ENCODE assay signal across 8 mouse cellular contexts in the genomic region with DNA sequence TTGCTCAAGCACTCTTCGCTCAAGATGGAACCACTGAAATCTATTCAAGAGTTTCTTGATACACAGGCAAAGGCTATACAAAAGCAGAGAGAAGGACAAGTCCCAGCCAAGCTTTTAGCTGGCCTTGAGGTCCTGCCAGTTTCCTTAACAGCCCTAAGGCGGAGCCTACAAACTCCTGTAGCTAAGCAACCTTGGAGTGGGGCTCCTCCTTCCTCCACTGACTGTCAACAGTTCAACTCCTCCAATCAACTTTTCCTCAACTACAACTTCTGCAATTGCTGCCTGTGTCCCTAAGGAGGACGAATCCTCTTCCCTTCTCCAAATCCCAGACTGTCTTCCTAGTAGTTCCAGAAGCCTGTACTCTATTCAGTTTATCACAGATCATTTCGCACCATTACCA. TPM values are rescaled to one million over a fixed set of nuclear protein-coding genes. Genes with fewer than 3 reads are reported as not detected.
DNase-seq lines count a peak whose midpoint lies in the region; ATAC-seq and TF ChIP-seq lines count a peak whose summit lies in the region.

No protein-coding gene starts in this region.

- H3K4me2 ChIP-seq in hindbrain, postnatal 0 days (ENCODE audit: low read depth, low read length): peak overlapping the region; percentile 95
- H3K4me2 ChIP-seq in liver, embryonic 13.5 days: peak overlapping the region; percentile 86
- H3K4me2 ChIP-seq in myocyte (ENCODE audit: low read depth): peak overlapping the region; percentile 79

- H3K4me3 ChIP-seq in hindbrain, postnatal 0 days (ENCODE audit: low read length): peak overlapping the region; percentile 92
- peak overlapping the region; percentile 84 for H3K4me3 ChIP-seq in liver, embryonic 13.5 days (replicated peaks)
- peak overlapping the region; percentile 57 for H3K4me3 ChIP-seq in myocyte

- no peak for TF ChIP-seq CTCF in brain, embryonic 14.5 days (IDR thresholded peaks at IDR 0.05; ENCODE audit: borderline replicate concordance, extremely low read depth, insufficient read depth, insufficient read length)
- no peak for TF ChIP-seq CTCF in hindbrain, postnatal 0 days (IDR thresholded peaks at IDR 0.05; ENCODE audit: low read depth)

- H3K27me3 ChIP-seq in hindbrain, postnatal 0 days (ENCODE audit: insufficient read depth, low read length): no peaks in the 10 kb centered on the region
- H3K27me3 ChIP-seq in liver, embryonic 13.5 days: no peaks in the 10 kb centered on the region
- H3K27me3 ChIP-seq in myocyte (ENCODE audit: control insufficient read depth, insufficient read depth, insufficient read length): no peaks in the 10 kb centered on the region

- H3K36me3 ChIP-seq in hindbrain, postnatal 0 days (ENCODE audit: insufficient read depth, low read length): no peaks in the 10 kb centered on the region
- H3K36me3 ChIP-seq in liver, embryonic 13.5 days: peaks cover 3% of the 10 kb centered on the region; the same call in 1 of the 2 replicates
- H3K36me3 ChIP-seq in myocyte (ENCODE audit: control insufficient read depth, insufficient read depth): peaks cover 6% of the 10 kb centered on the region

- H3K79me2 ChIP-seq in myocyte (ENCODE audit: control insufficient read depth, insufficient read depth): peaks cover 20% of the 10 kb centered on the region

- peak; percentile 43 for DNase-seq in thymus, postnatal 0 days (ENCODE audit: low spot score)
- DNase-seq in thymus, postnatal 4 days: no peak
- peak; percentile 65 for DNase-seq in brain, embryonic 14.5 days (ENCODE audit: low read depth)
- peak; percentile 26 for DNase-seq in gastrocnemius, postnatal 10 days
- DNase-seq in hindbrain, postnatal 0 days (ENCODE audit: low spot score): peak; percentile 57
- DNase-seq in liver, embryonic 13.5 days: peak; percentile 53
- no peak for DNase-seq in cerebellum, postnatal 36 days

- no peak for TF ChIP-seq POLR2A in brain, embryonic 14.5 days (IDR thresholded peaks at IDR 0.05; ENCODE audit: borderline replicate concordance, extremely low read depth, insufficient read depth, insufficient read length, poor library complexity, severe bottlenecking)
- no peak for TF ChIP-seq POLR2A in myocyte (IDR thresholded peaks at IDR 0.05; ENCODE audit: insufficient read length, low read depth)

- H3K27ac ChIP-seq in hindbrain, postnatal 0 days: peak overlapping the region; percentile 83
- peak overlapping the region; percentile 89 for H3K27ac ChIP-seq in liver, embryonic 13.5 days

- H3K9ac ChIP-seq in hindbrain, postnatal 0 days (replicated peaks; ENCODE audit: low read length): peak overlapping the region; percentile 92
- H3K9ac ChIP-seq in liver, embryonic 13.5 days: peak overlapping the region; percentile 84

- peak; percentile 34; the same call in 1 of the 2 replicates for ATAC-seq in hindbrain, postnatal 0 days
- ATAC-seq in liver, embryonic 13.5 days (ENCODE audit: low read depth): peak; percentile 75

- H3K4me1 ChIP-seq in hindbrain, postnatal 0 days (ENCODE audit: insufficient read depth, low read length): peaks cover 9% of the 10 kb centered on the region
- peaks cover 74% of the 10 kb centered on the region for H3K4me1 ChIP-seq in liver, embryonic 13.5 days (replicated peaks)

- H3K9me3 ChIP-seq in hindbrain, postnatal 0 days (ENCODE audit: low read length): no peaks in the 10 kb centered on the region
- no peaks in the 10 kb centered on the region for H3K9me3 ChIP-seq in liver, embryonic 13.5 days (replicated peaks)

- 44% methylated on average over 4 of the region's 4 CpGs for WGBS in hindbrain, postnatal 0 days
- WGBS in liver, embryonic 13.5 days (ENCODE audit: insufficient replicate concordance): 30% methylated on average over 4 of the region's 4 CpGs

- H3ac ChIP-seq in myocyte (ENCODE audit: control insufficient read depth, insufficient read length): peak overlapping the region; percentile 61

TF ChIP-seq in myocyte, 11 proteins besides CTCF, POLR2A, EP300 and RAD21:
- no peak for TF ChIP-seq SRF (IDR thresholded peaks at IDR 0.05; ENCODE audit: control insufficient read depth, insufficient read length, low read depth)
TF ChIP-seq in myocyte: peak in this region for 0.

RNA-seq across cellular contexts. Expression of a gene that starts 36.4 kb away (rescaled TPM):
- 11.3 and 13.0 TPM in 2 replicates for polyA plus RNA-seq in thymus, postnatal 0 days (2015; fragmentation: Nextera tagmentation; extraction: Ambion mirVana)
- 17.4 and 18.6 TPM in 2 replicates for polyA plus RNA-seq in brain, embryonic 14.5 days (2012; rRNA removed)
- 10 to 100 TPM; 23.1 to 23.9 TPM for total RNA-seq in gastrocnemius, postnatal 10 days (2021)
- total RNA-seq in hindbrain, postnatal 0 days (2014; rRNA removed): 19.7 and 22.6 TPM in 2 replicates
- polyA plus RNA-seq in hindbrain, postnatal 0 days (2015; fragmentation: Nextera tagmentation; extraction: Ambion mirVana): 3.8 and 4.1 TPM in 2 replicates
- polyA plus RNA-seq in liver, embryonic 13.5 days (2015; fragmentation: Nextera tagmentation; extraction: Ambion mirVana): 10.8 and 12.0 TPM in 2 replicates
- 7.9 TPM for polyA plus RNA-seq in myocyte (2012; fragmentation: generic; extraction: Trizol)

Comparison
In these comparisons a context has a peak if more than half of its experiments do, and no peak if none do; other contexts are left out.
1. DNase-seq: peak in thymus, postnatal 0 days (single experiment), brain, embryonic 14.5 days (single experiment), gastrocnemius, postnatal 10 days (single experiment), hindbrain, postnatal 0 days (single experiment) and liver, embryonic 13.5 days (single experiment); none in thymus, postnatal 4 days (single experiment) and cerebellum, postnatal 36 days (0 of 2).
2. Peak in every context shown above with its lines, with median percentiles within 50 percentile points of each other: H3K4me2 ChIP-seq and H3K4me3 ChIP-seq.